Mouse (Mus musculus) thymus, adult 2 months (tissue): Measurements from ENCODE around the gene Trim41.

Experiments used
- CTCF ChIP-seq: fragments of 200-500 bp; IDR thresholded peaks from 2 replicates; pipeline ENCODE4 v1.5.1; 2012; ENCODE audit warnings: mild to moderate bottlenecking, control low read depth, low read length, moderate library complexity, borderline replicate concordance; ENCODE audit not compliant: control insufficient read depth, poor library complexity, insufficient read depth; ENCODE audit errors: extremely low read depth
- POLR2A ChIP-seq: fragments of 200-500 bp; IDR thresholded peaks from 2 replicates; pipeline ENCODE4 v1.6.1; 2012; ENCODE audit warnings: mild to moderate bottlenecking, low read length, control low read depth, moderate library complexity; ENCODE audit not compliant: control insufficient read depth, poor library complexity, insufficient read depth; ENCODE audit errors: extremely low read depth

- TF ChIP-seq CTCF (no peak), POLR2A (no peak)
Observed at GRCm38 (mm10) chr11:48833078-48833730, 16.1 kb upstream of the Trim41 start.
